9 mouse cellular contexts compared by ENCODE assay signal in the genomic region with DNA sequence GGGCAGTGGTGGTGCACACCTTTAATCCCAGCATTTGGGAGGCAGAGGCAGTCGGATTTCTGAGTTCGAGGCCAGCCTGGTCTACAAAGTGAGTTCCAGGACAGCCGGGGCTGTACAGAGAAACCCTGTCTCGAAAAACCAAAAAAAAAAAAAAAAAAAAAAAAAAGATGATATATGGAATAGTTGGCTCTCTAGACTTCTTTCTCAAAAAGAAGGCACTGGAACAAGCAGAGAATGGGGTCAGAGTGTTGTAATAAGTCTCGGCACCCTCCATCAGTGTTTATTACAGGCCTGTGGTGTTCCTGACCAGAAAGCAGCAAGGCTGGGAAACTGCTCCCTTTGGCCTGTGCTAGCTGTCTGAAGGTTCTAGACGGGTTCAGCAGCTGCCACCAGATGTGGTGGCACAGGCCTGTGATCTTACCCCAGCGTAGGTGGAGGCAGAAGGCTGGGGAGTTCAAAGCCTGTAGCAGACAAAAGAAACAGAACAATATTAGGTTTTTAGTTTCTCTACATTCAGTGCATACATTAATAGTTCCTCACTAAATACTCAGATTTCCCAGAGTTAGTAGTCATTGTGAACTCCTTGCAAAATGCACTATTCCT. TPM values are rescaled to one million over a fixed set of nuclear protein-coding genes. Genes with fewer than 3 reads are reported as not detected.
DNase-seq lines count a peak whose midpoint lies in the region; ATAC-seq and TF ChIP-seq lines count a peak whose summit lies in the region.
"Had no signal": no experiment of that assay in that cellular context is flagged by ENCODE, and none has a peak within 500 bp of the region (broad histone marks: within the 10 kb centered on the region; RNA-seq: fewer than 3 reads in every experiment).

No protein-coding gene starts in this region.

- H3K36me3 ChIP-seq in heart, embryonic 13.5 days: peaks cover 37% of the 10 kb centered on the region
- H3K36me3 ChIP-seq in neural tube, embryonic 12.5 days: peaks cover 31% of the 10 kb centered on the region
- H3K36me3 ChIP-seq in limb, embryonic 14.5 days (ENCODE audit: control insufficient read depth, insufficient read depth, low read length): peaks cover 26% of the 10 kb centered on the region

- DNase-seq in heart, postnatal 36 days: no peak
- DNase-seq in neural tube, embryonic 10.5 days (ENCODE audit: extremely low spot score, low spot score): no peak
- no peak for DNase-seq in limb, embryonic 14.5 days (ENCODE audit: low spot score)
- DNase-seq in thymus, postnatal 36 days: peak; percentile 37 to 61
- no peak for DNase-seq in left cerebral cortex, adult 18-20 months (ENCODE audit: low spot score in 2 of 2)
- DNase-seq: adrenal gland, postnatal 14 days had no signal

- TF ChIP-seq POLR2A in limb, embryonic 14.5 days (IDR thresholded peaks at IDR 0.05; ENCODE audit: borderline replicate concordance, extremely low read depth, insufficient read depth, insufficient read length): no peak

- peak overlapping the region; percentile 76 for H3K4me2 ChIP-seq in heart, embryonic 13.5 days
- H3K4me2 ChIP-seq in neural tube, embryonic 12.5 days (replicated peaks): peak overlapping the region; percentile 61
- H3K4me2 ChIP-seq in limb, embryonic 14.5 days (replicated peaks; ENCODE audit: low read depth, low read length, severe bottlenecking): peak overlapping the region; percentile 63; the same call in 1 of the 2 replicates

- no peaks in the 10 kb centered on the region for H3K27me3 ChIP-seq in heart, embryonic 13.5 days (replicated peaks)
- no peaks in the 10 kb centered on the region for H3K27me3 ChIP-seq in neural tube, embryonic 12.5 days (replicated peaks)
- no peaks in the 10 kb centered on the region for H3K27me3 ChIP-seq in limb, embryonic 14.5 days (ENCODE audit: control insufficient read depth, insufficient read depth, low read length)

- H3K9me3 ChIP-seq in heart, embryonic 13.5 days: no peaks in the 10 kb centered on the region
- no peaks in the 10 kb centered on the region for H3K9me3 ChIP-seq in neural tube, embryonic 12.5 days
- no peaks in the 10 kb centered on the region for H3K9me3 ChIP-seq in limb, embryonic 14.5 days (ENCODE audit: control insufficient read depth, low read length)

- peak overlapping the region; percentile 92 for H3K9ac ChIP-seq in heart, embryonic 13.5 days
- H3K9ac ChIP-seq in neural tube, embryonic 12.5 days: 0 out of 2 replicates have a peak overlapping the region, but pooled peaks have one; percentile 96
- H3K9ac ChIP-seq in limb, embryonic 14.5 days (ENCODE audit: low read depth, low read length, severe bottlenecking): no peak overlapping the region

- 85% methylated on average over 7 of the region's 7 CpGs for WGBS in heart, embryonic 13.5 days
- WGBS in neural tube, embryonic 12.5 days: 80% methylated on average over 7 of the region's 7 CpGs
- WGBS in limb, embryonic 14.5 days: 71% methylated on average over 7 of the region's 7 CpGs

- H3K4me1 ChIP-seq in heart, embryonic 13.5 days: peaks cover 7% of the 10 kb centered on the region
- H3K4me1 ChIP-seq in neural tube, embryonic 12.5 days: peaks cover 12% of the 10 kb centered on the region; the same call in 1 of the 2 replicates
- H3K4me1 ChIP-seq in limb, embryonic 14.5 days (ENCODE audit: control insufficient read depth, insufficient read depth, low read length): peaks cover 9% of the 10 kb centered on the region

- intact Hi-C loops in heart, postnatal 36 days (cut with DNase I): loop anchor here (1.0 kb wide), 1 partner anchor 11 kb away; the partner anchor contains the start of gene Pcbd2

- no peak for ATAC-seq in heart, embryonic 13.5 days (ENCODE audit: extremely low read depth, insufficient number of reproducible peaks, low FRiP score, low TSS enrichment)
- ATAC-seq in neural tube, embryonic 12.5 days (ENCODE audit: low FRiP score, low read depth): no peak
- ATAC-seq in limb, embryonic 14.5 days (ENCODE audit: low FRiP score, low read depth): no peak
- no peak for ATAC-seq in cerebellum, adult (ENCODE audit: insufficient number of reproducible peaks, low FRiP score, low TSS enrichment)

- H3K27ac ChIP-seq in heart, embryonic 13.5 days (replicated peaks): no peak overlapping the region
- no peak overlapping the region for H3K27ac ChIP-seq in neural tube, embryonic 12.5 days
- no peak overlapping the region for H3K27ac ChIP-seq in limb, embryonic 14.5 days (replicated peaks; ENCODE audit: low read depth, low read length)

- 0 out of 2 replicates have a peak overlapping the region, but pooled peaks have one; percentile 80 for H3K4me3 ChIP-seq in heart, embryonic 13.5 days
- no peak overlapping the region for H3K4me3 ChIP-seq in neural tube, embryonic 12.5 days
- peak overlapping the region; percentile 99; the same call in 1 of the 2 replicates for H3K4me3 ChIP-seq in limb, embryonic 14.5 days (replicated peaks; ENCODE audit: low read length)

RNA-seq across cellular contexts. Expression of gene Txndc15, which starts 1.6 kb away (rescaled TPM):
- polyA plus RNA-seq in heart, embryonic 13.5 days (2015; fragmentation: Nextera tagmentation; extraction: Ambion mirVana): 57.1 and 66.6 TPM in 2 replicates
- total RNA-seq in heart, postnatal 36 days (2021): 10 to 100 TPM; 42.6 to 45.8 TPM
- 112 and 121 TPM in 2 replicates for polyA plus RNA-seq in neural tube, embryonic 12.5 days (2016; fragmentation: Nextera tagmentation; extraction: Ambion mirVana)
- 61.8 and 64.4 TPM in 2 replicates for polyA plus RNA-seq in limb, embryonic 14.5 days (2012; rRNA removed)
- polyA plus RNA-seq in limb, embryonic 14.5 days (2014; fragmentation: Nextera tagmentation; extraction: Ambion mirVana): 104 and 109 TPM in 2 replicates
- total RNA-seq in left cerebral cortex, adult 18-20 months (2021): 10 to 100 TPM; 77.1 to 84.5 TPM

RNA-seq across cellular contexts. Expression of gene Pcbd2, which starts 11.2 kb away (rescaled TPM):
- 52.2 and 54.9 TPM in 2 replicates for polyA plus RNA-seq in heart, embryonic 13.5 days (2015; fragmentation: Nextera tagmentation; extraction: Ambion mirVana)
- 10 to 100 TPM; 45.2 to 49.6 TPM for total RNA-seq in heart, postnatal 36 days (2021)
- polyA plus RNA-seq in neural tube, embryonic 12.5 days (2016; fragmentation: Nextera tagmentation; extraction: Ambion mirVana): 27.9 and 31.5 TPM in 2 replicates
- 24.3 and 41.7 TPM in 2 replicates for polyA plus RNA-seq in limb, embryonic 14.5 days (2012; rRNA removed)
- 40.9 and 46.2 TPM in 2 replicates for polyA plus RNA-seq in limb, embryonic 14.5 days (2014; fragmentation: Nextera tagmentation; extraction: Ambion mirVana)
- 10 to 100 TPM; 28.1 to 29.8 TPM for total RNA-seq in left cerebral cortex, adult 18-20 months (2021)

RNA-seq across cellular contexts. Expression of gene B230219D22Rik, which starts 23.1 kb away (rescaled TPM):
- polyA plus RNA-seq in heart, embryonic 13.5 days (2015; fragmentation: Nextera tagmentation; extraction: Ambion mirVana): 51.5 and 53.4 TPM in 2 replicates
- total RNA-seq in heart, postnatal 36 days (2021): 10 to 100 TPM; 39.6 to 45.0 TPM
- 74.6 and 78.9 TPM in 2 replicates for polyA plus RNA-seq in neural tube, embryonic 12.5 days (2016; fragmentation: Nextera tagmentation; extraction: Ambion mirVana)
- polyA plus RNA-seq in limb, embryonic 14.5 days (2012; rRNA removed): 75.9 and 87.5 TPM in 2 replicates
- polyA plus RNA-seq in limb, embryonic 14.5 days (2014; fragmentation: Nextera tagmentation; extraction: Ambion mirVana): 60.7 and 67.8 TPM in 2 replicates
- total RNA-seq in left cerebral cortex, adult 18-20 months (2021): 10 to 100 TPM; 70.9 to 73.2 TPM

Comparison
In these comparisons a context has a peak if more than half of its experiments do, and no peak if none do; other contexts are left out.
1. DNase-seq: peak in thymus, postnatal 36 days (2 of 2); none in heart, postnatal 36 days (0 of 2), neural tube, embryonic 10.5 days (single experiment), limb, embryonic 14.5 days (single experiment) and left cerebral cortex, adult 18-20 months (0 of 2).
2. Peak in every context shown above with its lines, with median percentiles within 50 percentile points of each other: H3K4me2 ChIP-seq.